Mouse (Mus musculus): ENCODE data around the gene Ints5. TPM values are rescaled to one million over a fixed set of nuclear protein-coding genes. Genes with fewer than 3 reads are reported as not detected.
A peak's percentile ranks its signal among the peaks of the same experiment; 100 is the strongest.
"Not testable (repeated sequence)": the region's sequence is repeated elsewhere in the genome, so short reads cannot be mapped to it uniquely, and the experiment has no call there.

Gene Ints5
- total RNA-seq, 1 experiment from 2014 or later, result 22.5 TPM

GRCm38 (mm10) chr19:8887585-8888463 lies 5.0 kb upstream of the Ints5 start:
- DNase-seq, result no peak

DNA sequence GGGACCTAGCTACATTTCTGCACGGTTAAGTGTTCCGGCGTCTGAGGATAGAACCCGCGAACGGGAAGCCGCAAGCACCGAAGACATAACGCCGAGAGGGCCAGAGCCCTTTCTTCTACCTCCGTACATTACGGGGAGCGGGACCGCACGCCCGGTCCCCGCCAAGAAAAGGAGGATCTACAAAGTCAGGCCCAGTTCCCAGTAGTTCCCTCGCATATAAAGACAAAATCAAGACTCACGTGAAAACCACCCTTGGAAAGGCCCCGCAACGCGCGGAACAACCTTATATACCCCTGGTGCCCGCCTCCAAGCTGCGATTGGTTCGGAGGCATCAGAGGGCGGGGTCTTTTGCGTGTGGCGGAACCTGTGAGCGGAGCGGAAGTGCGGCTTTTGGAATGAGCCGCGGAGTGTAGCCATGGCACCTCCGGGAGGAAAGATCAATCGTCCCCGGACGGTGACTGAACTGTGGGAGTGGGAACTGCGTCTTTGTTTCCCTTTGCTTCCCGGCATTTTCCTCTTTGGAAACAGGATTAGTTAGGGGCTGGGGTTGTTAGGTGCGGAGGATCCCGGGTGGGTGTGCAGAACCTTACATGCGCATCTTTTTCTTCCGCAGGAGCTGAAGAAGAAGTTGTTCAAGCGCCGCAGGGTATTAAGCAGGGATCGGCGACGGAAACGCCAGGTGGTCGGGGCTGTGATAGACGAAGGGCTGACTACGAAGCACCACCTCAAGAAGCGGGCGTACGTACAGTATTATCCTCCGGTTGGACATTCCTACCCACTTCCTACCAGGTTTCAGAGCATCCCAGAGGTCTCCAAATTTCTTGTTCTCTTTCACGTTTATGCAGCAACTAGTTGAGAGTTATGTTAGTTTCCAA lies 4.1 kb upstream of the Ints5 start, which contains the start of the genes 1810009A15Rik and Gm49416:
Gene 1810009A15Rik, plus strand, starts transcription at position 343 of the 875 bp plus-strand sequence.
Gene Gm49416, plus strand, starts transcription at position 416 of the 875 bp plus-strand sequence.
- peak; percentile 98 for DNase-seq

GRCm38 (mm10) chr19:8895397-8895960 lies 2.7 kb downstream of the Ints5 start:
- DNase-seq, result no peak

GRCm38 (mm10) chr19:8896231-8896630 lies 3.4 kb downstream of the Ints5 start:
- not testable (repeated sequence) for DNase-seq

GRCm38 (mm10) chr19:8897211-8897864 lies 4.5 kb downstream of the Ints5 start:
- peak; percentile 84 for DNase-seq

GRCm38 (mm10) chr19:8897865-8898495 lies 5.2 kb downstream of the Ints5 start, which contains the start of gene Ganab:
Ganab (plus strand) TSS chr19:8898071.
- peak; percentile 98 for DNase-seq

- no peak for DNase-seq
These were observed 5.8 kb downstream of the Ints5 start for GRCm38 (mm10) chr19:8898576-8898975.

GRCm38 (mm10) chr19:8899079-8899478 lies 6.3 kb downstream of the Ints5 start:
- DNase-seq, result no peak

GRCm38 (mm10) chr19:8903412-8903811 lies 10.6 kb downstream of the Ints5 start:
- no peak for DNase-seq

GRCm38 (mm10) chr19:8908531-8908930 lies 15.7 kb downstream of the Ints5 start:
- no peak for DNase-seq

GRCm38 (mm10) chr19:8911810-8912209 lies 19.0 kb downstream of the Ints5 start:
- no peak for DNase-seq

- DNase-seq, result no peak
These were observed 21.4 kb downstream of the Ints5 start for GRCm38 (mm10) chr19:8914212-8914611.

DNA sequence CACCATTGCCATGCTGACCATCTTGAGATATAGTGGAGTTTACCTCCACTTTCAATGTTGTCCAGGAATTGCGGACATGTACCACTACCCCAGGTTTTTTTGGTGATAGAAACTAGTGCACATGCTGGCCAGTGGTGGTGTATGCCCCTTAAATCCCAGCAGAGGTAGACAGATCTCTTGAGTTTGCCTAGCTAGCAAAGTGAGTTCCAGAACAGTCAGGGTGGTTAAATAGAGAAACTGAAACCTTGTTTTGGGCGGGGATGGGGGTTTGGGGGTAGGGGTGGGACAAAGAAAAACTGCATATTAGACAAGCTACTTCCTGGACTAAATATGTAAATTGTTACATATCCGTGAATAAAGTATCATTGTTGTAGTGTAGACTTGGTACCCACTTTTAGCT lies 26.2 kb downstream of the Ints5 start:
- no peak for DNase-seq

DNA sequence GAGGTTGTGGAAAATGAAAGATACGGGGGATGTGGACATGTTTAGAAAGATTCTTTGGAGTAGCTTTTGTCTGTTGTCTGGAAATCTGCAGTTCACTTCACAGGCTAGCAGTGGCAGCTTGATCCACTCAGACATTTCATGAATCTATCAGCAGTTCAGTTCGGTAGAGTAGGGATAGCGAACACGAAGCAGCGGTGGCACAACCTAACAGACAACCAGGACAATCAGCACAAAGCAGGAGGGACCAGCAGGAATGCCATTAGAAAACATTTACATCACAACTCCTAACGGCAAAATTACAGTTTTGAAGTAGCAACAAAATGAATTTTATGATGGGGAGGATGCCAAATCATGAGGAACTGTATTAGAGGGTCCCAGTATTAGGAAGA lies 26.9 kb downstream of the Ints5 start:
- DNase-seq, result no peak

DNA sequence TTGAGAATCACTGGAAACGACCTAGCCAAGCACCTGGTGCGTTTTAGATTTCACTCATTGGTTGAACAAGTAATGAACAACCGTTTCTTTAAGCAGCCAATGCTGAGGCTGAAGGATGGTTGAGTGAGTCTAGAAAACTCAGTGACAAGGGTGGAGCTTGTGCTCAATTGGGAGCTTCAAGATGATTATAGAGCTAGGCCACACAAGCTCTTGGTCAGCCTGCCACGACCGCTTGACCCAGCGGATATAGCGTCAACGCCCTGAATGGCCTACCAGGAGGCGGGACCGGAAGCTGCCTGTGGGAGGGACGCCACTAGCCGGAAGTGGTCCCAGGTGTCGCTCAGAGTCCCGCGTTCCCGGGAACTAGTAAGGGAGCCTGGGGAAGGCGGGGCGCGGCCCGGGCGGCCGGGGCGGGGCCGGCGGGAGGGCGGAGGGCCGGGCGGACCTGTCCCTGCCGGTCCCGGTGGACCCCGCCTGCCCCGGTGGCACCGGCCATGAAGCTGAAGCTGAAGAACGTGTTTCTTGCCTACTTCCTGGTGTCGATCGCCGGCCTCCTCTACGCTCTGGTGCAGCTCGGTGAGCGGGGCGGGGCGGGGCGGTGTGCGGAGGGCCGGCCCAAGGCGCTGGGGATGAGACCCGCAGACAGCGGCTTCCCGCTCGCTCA lies 27.4 kb downstream of the Ints5 start, which contains the start of gene B3gat3:
Gene B3gat3, plus strand, starts transcription at position 302 of the 664 bp plus-strand sequence.
- peak; percentile 97 for DNase-seq

GRCm38 (mm10) chr19:8920836-8921291 lies 28.1 kb downstream of the Ints5 start:
- DNase-seq, result no peak

DNA sequence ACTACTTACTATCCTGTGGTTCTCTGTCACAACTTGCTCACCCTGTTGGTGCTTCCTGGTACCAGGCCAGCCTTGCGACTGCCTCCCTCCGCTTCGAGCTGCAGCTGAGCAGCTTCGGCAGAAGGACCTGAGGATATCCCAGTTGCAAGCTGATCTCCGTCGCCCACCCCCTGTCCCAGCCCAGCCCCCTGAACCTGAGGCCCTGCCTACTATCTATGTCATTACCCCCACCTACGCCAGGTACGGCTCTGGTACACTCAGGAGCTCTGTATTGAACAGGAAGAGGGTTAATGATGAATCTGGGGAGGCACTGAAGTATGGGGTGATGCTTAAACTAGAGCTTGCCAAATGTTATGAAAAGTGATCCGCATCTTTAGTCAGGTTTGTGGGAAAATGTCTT lies 28.9 kb downstream of the Ints5 start:
- DNase-seq, result no peak

- no peak for DNase-seq
These were observed 34.0 kb downstream of the Ints5 start for GRCm38 (mm10) chr19:8926766-8927165.

DNA sequence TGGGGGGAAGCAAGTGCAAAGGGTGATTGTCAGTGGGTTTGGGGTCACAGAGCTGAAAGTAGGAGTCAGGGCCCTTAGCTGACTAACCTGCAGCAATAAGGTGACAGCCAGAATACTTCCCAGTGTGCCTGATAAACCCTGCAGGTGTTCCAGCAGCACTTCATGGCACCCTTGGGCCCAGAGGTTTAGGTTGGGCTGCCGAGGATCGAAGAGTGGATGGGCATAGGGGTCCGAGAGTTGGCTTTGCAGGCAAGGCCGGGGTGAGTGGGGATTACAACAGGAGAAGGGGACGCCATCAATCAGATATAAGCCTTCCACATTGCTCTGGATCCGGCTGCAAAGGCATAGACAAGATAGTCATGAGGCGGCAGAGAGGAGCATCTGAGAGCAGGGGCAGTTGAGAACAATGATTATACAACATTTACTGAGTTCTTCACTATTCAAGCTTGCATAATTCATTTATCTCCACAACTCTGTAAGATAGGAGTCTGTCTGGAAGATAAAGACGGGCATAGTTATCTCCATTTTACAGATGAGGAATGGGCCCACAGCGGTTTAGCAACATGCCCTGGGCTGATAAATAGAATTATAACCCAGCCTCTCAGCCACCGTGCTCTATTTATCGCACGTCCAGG lies 35.2 kb downstream of the Ints5 start:
- DNase-seq, result no peak

GRCm38 (mm10) chr19:8928689-8929223 lies 36.0 kb downstream of the Ints5 start:
- peak; percentile 53 for DNase-seq

All from adrenal gland, postnatal 14 days (tissue).